Mouse (Mus musculus) splenic B cell, adult 2 months (primary cell): ENCODE results near the gene 1700034J05Rik.

Experiments
- DNase-seq: peaks from one replicate; pipeline ENCODE4 v3.0.0-alpha.2; 2011; ENCODE audit warnings: low read depth, low spot score
- H3K27me3 ChIP-seq: 2 replicates; pipeline ENCODE4 v1.6.1; 2012; ENCODE audit warnings: mild to moderate bottlenecking, low read length, moderate library complexity, mixed read lengths; ENCODE audit not compliant: control insufficient read depth, poor library complexity, insufficient read depth, severe bottlenecking
- H3K36me3 ChIP-seq: 2 replicates; pipeline ENCODE4 v1.6.1; 2012; ENCODE audit warnings: mild to moderate bottlenecking, low read length, moderate library complexity, mixed read lengths; ENCODE audit not compliant: control insufficient read depth, poor library complexity, insufficient read depth, severe bottlenecking

The 1700034J05Rik gene

GRCm38 (mm10) chr6:146954258-146954657 lies at the start of gene 1700034J05Rik:
1700034J05Rik (minus strand) TSS chr6:146954422.
- Histone ChIP-seq H3K27me3 (no peaks in the 10 kb centered on the region), H3K36me3 (no peaks in the 10 kb centered on the region)
- no peak for DNase-seq

- no peak for DNase-seq
- Histone ChIP-seq H3K36me3 (no peaks in the 10 kb centered on the region), H3K27me3 (no peaks in the 10 kb centered on the region)
Observed at GRCm38 (mm10) chr6:146999755-147000154, 45.5 kb upstream of the 1700034J05Rik start.

DNA sequence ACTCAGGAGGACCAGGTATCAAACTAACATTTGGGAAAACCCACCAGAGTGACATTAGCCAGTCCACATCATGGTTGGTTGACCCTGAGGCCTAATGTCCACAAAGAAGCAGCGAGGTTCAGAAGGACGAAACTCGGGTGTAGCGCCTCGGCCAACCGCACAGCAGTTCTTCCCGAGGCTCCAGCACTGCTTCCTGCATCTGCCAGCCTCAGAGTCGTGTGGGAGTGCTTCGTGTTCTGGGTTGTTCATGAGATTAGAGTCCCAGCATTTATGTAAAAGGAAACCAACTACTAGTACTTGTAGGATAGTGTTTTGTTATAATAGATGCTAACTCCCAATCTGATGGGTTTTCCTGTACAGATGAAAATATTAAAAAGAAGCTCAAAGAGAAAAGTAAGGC lies 45.1 kb upstream of the 1700034J05Rik start:
- no peaks in the 10 kb centered on the region for H3K27me3 ChIP-seq
- no peak for DNase-seq
- no peaks in the 10 kb centered on the region for H3K36me3 ChIP-seq

GRCm38 (mm10) chr6:146998710-146999109 lies 44.5 kb upstream of the 1700034J05Rik start:
- Histone ChIP-seq H3K27me3 (no peaks in the 10 kb centered on the region), H3K36me3 (no peaks in the 10 kb centered on the region)
- DNase-seq, result no peak

DNA sequence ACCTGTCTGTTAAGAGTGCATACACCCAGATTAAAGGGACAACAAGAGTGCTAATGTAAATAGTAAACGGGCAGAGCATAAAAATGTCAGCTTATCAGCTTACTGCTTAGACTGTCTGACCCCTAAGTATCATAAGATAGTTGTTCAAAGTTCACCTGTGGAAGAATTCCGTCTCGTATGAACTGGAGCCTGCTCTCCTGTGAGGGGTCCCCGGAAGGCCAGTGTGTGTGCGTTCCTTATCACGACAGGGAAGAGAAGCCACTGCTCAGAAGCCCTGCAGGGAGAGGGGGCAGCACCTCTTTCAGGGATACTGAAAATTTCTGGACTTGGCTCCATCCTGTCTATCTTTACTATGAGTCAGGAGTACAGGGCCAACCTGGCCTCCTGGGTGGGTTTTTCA lies 42.8 kb upstream of the 1700034J05Rik start:
- Histone ChIP-seq H3K27me3 (no peaks in the 10 kb centered on the region), H3K36me3 (no peaks in the 10 kb centered on the region)
- no peak for DNase-seq

DNA sequence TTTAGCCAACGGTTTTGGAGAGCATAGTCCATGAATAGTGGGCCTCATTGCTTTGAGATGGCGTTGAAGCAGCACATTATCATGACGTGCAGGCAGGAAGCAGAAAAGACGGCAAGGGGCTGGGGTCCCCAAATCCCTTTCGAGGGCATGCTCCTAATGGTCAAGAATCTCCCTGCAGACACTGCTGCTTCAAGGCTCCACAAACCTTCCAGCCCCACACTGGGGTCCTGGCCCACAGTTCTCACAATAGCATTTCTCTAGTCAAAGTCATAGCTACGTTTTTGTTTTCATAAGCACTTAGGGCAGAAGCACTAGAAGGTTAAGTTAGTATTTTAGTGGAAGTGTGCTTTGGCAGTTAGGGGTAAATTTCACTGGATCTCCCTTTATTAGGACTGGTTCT lies 41.7 kb upstream of the 1700034J05Rik start:
- no peak for DNase-seq
- no peaks in the 10 kb centered on the region for H3K36me3 ChIP-seq
- no peaks in the 10 kb centered on the region for H3K27me3 ChIP-seq

GRCm38 (mm10) chr6:146995391-146995790 lies 41.2 kb upstream of the 1700034J05Rik start:
- DNase-seq, result no peak

DNA sequence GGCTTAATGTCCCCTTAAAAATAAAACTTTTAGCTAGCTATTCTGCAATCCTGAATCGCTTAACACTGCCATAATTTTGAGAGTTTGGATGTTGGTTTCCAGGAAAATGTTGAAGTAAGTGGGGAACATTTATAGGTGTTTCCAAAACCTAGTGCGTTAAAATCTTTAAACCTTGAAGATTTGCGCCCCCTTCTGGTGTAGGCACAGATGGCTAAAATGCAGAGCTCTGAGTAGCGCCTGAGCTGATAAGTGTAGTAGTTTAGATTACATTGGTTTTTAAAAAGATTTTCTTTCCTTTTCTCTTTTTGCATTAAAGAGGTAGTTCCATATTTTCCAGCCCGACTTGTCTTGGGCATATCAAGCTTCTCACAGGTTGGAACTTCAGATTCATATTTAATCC lies 40.0 kb upstream of the 1700034J05Rik start:
- Histone ChIP-seq H3K36me3 (no peaks in the 10 kb centered on the region), H3K27me3 (no peaks in the 10 kb centered on the region)
- peak; percentile 58 for DNase-seq

More at GRCm38 (mm10) chr6:146995391-146995790, 41.2 kb upstream of the 1700034J05Rik start:
- Histone ChIP-seq H3K36me3 (no peaks in the 10 kb centered on the region), H3K27me3 (no peaks in the 10 kb centered on the region)

GRCm38 (mm10) chr6:146984569-146984968 lies 30.3 kb upstream of the 1700034J05Rik start:
- no peak for DNase-seq
- no peaks in the 10 kb centered on the region for H3K36me3 ChIP-seq
- no peaks in the 10 kb centered on the region for H3K27me3 ChIP-seq

GRCm38 (mm10) chr6:146981249-146981835 lies 27.1 kb upstream of the 1700034J05Rik start:
- DNase-seq, result no peak
- Histone ChIP-seq H3K27me3 (no peaks in the 10 kb centered on the region; the same call in 1 of the 2 replicates), H3K36me3 (no peaks in the 10 kb centered on the region)

- H3K36me3 ChIP-seq, result no peaks in the 10 kb centered on the region
- no peak for DNase-seq
- no peaks in the 10 kb centered on the region; the same call in 1 of the 2 replicates for H3K27me3 ChIP-seq
Observed at GRCm38 (mm10) chr6:146979953-146980352, 25.7 kb upstream of the 1700034J05Rik start.

DNA sequence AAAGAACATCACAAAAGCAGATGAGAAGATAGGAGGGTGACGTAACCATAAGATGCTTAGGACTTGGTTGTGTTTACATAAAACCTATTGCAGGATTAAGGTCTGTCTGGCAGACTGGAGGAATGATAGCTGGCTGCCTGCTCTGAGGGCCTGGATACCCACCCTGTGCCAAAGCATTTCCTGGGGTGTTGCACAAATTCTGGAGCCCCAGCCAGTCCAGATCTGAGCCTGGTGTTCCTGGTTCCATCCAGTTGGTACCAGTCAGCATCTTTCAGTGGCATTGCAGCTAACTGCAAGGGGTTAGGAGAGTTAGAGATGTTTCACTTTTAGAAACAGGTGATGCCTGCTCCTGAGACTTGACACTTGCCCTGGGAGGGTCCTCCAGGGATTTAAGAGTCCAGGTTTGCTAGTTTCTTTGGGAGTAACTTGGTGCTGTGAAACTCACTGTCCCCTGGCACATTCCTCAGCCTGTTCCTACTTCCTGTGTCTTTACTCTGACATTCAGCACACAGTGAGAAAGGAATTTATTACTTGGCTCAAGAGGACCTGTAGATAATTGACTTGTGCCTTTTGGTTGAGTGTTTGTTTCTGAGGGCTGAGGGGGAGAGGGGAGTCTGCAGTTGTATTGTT lies 25.0 kb upstream of the 1700034J05Rik start:
- DNase-seq, result no peak
- Histone ChIP-seq H3K27me3 (no peaks in the 10 kb centered on the region; the same call in 1 of the 2 replicates), H3K36me3 (no peaks in the 10 kb centered on the region)

- Histone ChIP-seq H3K27me3 (no peaks in the 10 kb centered on the region; the same call in 1 of the 2 replicates), H3K36me3 (no peaks in the 10 kb centered on the region)
- DNase-seq, result peak; percentile 3
Observed at GRCm38 (mm10) chr6:146978691-146979114, 24.5 kb upstream of the 1700034J05Rik start.

- H3K27me3 ChIP-seq, result no peaks in the 10 kb centered on the region; the same call in 1 of the 2 replicates
- no peaks in the 10 kb centered on the region for H3K36me3 ChIP-seq
- DNase-seq, result no peak
Observed at GRCm38 (mm10) chr6:146976446-146976845, 22.2 kb upstream of the 1700034J05Rik start.

DNA sequence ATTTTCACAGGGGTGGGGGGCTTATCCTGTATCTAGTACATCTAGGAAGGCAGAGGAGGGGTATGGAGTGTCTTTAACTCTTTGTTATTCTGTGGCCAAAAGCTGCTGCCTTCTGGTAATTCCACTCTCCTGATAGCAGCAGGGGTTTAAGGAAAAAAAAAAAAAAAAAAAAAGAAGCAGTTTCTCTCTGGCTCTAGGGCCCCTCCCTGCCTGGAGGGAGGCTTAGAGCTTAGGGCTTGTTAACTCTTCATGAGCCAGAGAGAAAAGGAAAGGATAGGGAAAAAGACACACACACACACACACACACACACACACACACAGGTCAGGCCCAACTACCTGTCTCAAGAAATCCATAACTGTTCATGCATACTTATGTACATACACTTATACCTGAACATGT lies 19.6 kb upstream of the 1700034J05Rik start:
- Histone ChIP-seq H3K27me3 (no peaks in the 10 kb centered on the region; the same call in 1 of the 2 replicates), H3K36me3 (no peaks in the 10 kb centered on the region)
- DNase-seq, result no peak
